Mouse (Mus musculus) right cerebral cortex, adult 2 months (tissue): ENCODE measurements at regions not wholly inside any gene's neighbourhood (a gene's known extent, or its start where the extent isn't known, plus 50 kb on each side); places are given as distances from the start of the nearest gene placed in this dataset.
A peak's percentile ranks its signal among the peaks of the same experiment; 100 is the strongest.

ENCODE experiments used
- DNase-seq, 2 experiments: peaks; one replicate each; pipeline ENCODE4 v3.0.0; 2021 to 2022; ENCODE audit warnings: low spot score in 2 of 2

DNA sequence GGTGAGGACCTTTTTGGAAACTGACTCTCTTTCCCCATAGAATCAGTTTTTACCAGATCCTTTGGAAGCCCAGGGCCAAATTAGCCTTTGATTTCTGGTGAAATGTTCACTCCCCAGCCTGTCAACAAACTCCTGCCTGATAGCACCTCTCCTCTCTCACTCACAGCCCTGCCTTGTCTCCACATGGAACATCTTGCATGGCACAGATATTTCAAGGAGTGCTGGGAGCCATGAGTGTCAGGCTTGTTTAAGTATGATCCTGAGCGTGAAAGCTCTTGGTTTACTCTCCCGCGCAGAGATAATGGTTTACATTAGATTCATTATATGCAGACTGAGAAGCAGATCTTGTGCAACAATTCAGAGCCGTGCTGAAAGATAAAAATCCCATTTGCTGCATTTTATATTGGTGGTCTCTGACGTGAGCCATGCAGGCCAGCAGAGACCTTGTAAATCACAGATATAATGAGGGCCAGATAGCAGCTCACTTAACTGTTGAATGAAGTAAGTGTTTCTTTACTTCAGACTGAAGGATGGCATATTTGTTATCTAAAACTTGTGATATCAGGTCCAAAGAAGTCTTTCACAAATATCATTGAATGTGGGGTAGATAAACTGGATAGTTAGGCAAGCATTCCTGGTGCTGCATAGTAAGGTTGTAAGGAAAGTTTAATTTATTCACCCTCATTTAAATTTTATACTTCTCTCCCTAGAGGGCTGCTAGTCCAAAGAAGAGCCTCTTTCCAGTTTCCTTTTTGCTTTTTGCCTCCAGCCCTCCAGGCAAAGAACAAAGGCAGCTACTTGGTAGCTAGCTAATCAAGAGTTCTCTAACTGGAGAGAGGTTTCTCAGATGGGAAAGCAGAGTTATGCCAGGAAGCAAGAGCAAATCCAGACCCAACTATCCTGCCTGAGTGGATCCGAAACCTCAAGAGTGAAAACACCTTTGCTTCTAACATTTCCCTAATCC is 81.8 kb downstream of the Tbx18 start:
- DNase-seq, result no peak

DNA sequence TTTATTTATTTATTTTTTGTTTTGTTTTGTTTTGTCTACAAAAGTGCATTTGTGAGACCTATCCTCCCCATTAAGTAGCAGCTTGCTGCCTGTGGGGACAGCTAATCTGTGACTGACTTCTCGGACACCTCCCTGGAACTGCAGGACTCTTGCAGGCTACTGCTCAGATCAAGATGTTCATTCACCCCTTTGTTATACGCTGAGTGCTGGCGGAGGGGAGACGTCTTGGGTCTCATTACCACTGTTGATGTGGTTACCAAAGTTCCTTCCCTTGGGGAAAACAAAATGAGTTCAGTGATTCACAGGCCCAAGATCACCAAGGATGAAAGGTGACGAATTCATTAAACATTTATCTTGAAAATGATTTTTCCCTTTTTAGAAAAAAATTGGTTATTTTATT is 82.7 kb downstream of the Tbx18 start:
- no peak for DNase-seq

DNA sequence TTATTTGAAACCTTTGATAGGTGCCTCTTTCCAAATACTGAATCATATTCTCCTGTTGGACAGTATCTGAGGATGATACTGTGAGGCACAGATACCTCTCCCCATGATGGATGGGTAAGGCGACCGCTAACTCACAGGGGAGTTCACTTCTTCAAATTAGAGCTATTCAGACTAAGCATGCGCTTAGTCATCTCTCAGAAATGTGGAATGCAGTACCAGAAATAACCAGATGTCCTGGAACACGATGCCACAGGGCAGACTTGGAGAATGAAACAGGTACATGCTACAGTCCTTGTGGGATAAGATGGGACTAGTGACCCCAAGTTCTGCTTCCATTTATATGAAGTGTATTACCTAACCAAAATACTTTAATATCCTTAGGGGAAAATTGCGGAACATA is 86.0 kb downstream of the Tbx18 start:
- DNase-seq, result no peak

DNA sequence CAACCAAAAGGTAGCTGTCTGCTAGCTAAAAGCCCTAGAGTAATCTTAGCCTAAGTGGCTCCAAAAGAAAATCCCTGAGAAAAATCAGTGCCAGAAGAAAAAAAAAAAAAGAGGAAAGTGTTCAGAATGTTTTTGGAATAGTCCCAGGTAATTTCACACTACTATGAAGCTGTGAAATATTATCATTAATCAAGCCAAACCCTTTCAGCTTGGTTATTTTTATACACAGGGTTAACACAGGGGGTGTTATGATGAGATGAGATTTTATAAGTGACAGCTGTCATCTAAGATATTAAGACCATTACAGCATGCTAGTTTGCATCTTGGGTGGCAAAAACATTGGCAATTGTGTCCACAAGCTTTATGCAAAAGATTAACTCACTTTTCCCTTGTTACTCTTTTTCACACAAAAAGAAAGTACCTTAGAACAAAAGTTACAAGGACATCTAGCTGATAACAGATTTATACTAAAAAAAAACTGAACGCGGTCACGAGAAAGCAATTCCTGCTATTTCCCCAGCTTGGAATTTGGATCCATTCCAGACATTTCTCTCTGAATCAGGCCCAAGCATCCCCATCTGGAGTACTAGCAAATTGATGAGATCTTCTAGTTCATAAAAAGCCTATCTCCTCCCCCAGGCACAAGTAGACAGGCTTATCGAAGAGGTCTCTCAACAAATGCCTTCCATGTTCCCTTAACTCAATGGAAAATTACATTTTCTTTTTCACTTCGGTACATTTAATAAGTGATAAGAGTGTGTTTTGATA is 97.0 kb downstream of the Tbx18 start:
- DNase-seq, result peak in 1 of 2 experiments; percentile 5

DNA sequence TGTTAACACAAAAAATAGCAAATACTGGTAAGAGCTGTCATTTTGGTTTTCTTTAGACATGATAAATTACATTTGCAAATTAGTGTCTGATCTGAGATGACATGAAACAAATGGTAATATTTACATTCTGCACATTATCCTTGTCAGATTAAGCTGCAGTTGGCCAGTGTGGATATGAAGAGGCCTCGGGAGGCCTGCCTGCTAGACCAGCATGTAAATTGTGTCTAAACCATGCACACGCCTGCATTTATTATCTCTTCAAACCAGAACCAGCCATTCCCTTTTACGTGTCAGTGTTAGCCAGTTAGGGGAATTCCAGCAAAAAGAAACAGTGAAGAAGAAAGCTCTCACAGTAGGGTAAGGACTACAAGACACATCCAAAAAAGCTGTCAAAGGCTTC is 104.6 kb downstream of the Tbx18 start:
- DNase-seq, result no peak

DNA sequence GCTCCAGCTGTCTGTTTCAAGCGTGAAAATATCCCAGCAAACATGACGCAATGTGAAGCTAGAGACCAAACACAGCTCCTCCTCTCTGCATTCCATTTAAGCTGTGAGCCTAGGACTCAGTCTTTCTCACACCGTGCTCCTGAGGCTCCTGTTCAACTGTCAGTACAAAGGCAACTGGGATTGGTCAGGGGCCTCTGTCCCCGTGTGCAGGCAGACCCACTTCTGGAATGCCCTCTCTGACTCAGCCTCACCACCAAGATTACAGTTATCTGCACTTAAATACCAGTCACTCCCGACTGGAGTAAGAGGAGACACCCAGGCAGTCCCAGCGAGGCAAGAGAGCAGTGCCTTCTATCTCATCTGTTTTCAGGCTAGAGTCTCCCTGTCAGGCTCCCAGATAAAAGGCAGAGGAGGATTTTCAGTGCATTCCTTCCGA is 112.8 kb downstream of the Tbx18 start:
- no peak for DNase-seq

DNA sequence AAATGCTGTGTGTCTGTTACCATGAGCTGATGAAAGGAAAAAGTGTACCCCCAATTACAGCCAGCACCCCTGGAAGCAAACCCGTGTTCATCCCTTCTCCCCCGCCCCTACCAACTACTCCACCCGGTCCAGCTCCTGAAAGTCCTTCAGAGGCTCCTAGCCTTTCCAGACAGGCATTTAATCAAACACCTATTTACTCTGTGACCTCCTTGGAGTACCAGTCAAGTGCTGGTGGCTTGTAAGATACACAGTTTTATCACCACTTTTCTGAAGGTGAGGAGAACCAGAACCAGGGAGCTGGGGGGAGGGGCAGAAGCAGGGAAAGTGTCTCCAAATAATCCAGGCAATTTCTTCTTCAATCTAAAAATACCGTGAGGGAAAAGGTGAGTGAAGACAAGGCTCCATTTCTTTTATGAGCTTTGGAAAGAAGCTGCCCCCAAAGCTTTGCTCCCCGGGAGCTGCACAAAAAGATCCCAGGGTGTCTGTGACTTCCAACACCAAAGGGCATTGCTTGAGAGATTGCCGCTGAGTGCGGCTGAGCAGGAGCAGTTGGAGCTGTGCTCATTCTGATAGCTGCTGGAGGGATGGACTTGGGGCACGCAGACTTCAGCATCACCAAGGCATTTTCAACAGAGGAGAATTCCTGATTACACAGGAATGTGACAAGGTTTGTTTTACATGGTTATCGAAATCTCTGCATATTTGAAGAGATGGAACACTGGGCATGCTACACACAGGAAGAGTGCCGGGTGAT is 123.0 kb downstream of the Tbx18 start:
- DNase-seq, result no peak

DNA sequence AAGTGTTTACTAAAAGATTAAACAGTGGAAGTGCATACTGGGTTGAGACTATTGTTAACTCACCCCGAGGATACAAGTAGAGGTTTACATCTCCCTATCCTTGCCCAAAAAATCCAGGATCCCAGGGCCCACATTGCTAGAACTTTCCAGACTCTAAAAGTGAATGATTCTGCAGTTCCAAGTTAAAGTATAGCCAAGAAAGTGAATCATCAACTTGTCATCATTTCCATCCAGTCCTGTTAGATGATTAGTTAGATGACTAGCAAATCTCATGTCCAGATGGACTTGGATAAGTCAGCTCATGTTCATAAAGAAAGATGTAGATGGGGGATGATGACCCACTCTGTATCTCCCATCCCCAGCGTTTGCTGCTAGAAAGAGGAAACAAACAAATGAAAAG is 155.5 kb downstream of the Tbx18 start:
- no peak for DNase-seq

DNA sequence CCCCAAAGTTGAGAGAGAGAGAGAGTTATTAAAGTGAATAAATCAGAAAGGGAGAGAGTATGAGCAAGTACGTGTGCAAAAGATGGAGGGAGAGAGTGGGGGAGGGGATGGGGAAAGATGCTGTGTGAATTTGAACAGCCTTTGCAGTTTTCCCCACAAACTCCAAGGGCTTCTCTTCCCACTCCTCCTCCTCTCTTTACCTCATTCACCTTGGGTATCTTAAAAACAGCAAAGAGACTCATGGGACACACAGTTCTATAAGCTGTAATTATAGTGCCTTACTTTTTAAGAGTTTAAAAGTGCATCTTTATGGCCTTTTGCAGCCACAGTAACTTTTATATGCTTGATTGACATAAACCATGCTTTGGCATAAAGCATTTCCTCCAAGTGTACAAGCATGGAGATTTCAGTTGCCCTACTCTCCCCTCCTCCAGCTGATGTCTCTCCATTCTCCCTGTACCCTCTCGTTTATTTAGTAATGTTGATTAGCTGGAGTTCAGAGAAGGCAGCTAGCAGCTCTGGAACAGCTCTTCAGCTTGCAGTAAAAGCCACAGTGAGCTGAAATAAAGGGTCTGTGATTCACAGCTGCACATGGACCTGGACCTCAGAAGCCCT is 156.7 kb downstream of the Tbx18 start:
- DNase-seq, result no peak

DNA sequence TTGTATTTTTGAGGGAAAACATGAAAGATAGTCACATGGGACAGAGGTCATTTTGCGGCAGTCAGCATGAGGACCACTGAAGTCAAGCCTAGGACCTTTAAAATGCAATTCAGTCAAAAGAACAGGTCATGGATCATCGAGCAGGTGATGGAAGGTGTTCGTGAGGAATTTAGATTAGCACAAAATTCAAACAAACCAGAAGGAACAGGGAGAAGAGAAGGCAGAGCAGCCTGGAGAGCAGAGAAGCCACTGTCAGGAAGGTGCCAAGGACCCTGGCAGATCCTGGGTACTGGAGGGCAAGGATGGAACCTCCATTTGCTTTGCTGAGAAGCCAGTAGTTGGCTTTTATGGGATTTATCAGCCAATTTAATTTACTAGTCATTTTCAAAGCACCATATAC is 167.8 kb downstream of the Tbx18 start:
- no peak for DNase-seq

DNA sequence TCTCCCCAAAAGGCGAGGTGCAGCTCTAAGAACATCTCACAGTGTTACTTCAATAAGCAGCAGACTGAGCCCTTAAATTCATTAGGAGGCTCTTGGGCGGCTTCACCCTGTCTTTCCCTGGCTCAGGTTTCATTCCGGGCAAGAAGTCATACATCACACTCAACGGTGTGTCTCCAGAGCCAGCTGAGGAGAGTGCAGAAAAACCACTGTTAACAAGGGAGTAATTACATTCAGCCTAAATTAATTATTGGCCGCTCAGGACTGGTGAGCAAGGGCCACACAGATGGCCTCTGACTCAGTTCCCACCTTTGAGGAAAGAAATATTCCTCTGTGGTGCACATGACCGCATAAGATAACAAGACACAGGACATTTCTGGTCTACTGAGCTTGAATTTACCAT is 168.3 kb downstream of the Tbx18 start:
- no peak for DNase-seq

DNA sequence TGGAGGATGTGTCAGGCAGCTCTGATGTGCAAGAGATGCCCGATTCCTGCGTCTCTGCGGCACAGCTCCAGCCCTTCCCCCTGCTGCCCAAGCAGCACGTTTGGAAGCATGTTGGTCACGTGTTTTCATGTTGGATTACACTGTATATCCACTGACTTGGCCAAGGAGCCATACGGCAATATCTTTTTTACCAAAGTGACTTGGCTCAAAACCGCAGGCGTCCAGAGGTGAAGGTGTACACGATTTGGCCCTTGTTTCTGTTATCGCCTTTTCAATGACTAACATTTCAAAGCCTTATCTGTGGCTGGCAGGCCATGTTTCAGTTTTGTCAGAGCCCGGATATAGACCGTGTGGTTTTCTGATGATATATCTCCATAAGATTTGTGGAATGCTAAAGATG is 173.2 kb downstream of the Tbx18 start:
- no peak for DNase-seq

DNA sequence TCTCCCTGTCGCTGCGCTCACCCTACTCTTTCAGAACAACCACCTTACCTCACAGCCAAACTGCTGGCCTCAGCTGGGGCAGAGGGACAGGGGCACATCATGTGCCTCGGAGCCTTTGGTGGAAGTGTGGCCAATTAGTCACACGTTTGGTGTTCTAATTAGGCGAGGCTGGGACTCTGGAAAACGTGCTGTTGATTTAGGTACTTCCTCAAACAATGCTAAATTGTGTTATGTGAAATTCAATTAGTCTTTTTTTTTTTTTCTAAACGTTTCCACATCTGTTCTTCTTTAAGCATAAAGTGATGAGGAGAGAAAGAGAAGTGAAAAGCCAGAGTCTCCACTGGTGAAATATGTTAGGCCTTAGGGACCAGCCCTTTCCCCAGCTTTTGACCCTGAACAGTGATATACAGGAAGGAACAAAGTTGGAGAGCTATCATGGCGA is 174.1 kb downstream of the Tbx18 start:
- DNase-seq, result no peak

DNA sequence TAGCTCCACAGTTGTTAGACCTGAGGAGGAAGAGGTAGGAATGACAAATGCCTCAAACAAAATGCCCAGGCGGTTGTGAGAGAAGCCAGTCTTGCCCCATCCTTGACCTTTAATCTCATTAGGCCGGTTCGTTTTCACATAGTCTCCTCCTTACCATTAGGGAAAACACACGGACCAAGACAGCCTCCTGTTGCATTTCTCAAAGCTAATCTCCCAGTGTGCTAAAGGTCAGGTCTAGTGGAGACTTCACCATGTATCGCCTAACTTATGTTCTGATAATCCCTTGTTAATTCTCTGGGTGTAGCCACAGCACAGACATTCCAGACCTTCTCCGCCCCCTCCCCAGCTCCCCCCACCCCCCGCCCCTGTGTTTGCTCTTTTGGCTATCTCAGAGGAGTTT is 174.5 kb downstream of the Tbx18 start:
- DNase-seq, result no peak

DNA sequence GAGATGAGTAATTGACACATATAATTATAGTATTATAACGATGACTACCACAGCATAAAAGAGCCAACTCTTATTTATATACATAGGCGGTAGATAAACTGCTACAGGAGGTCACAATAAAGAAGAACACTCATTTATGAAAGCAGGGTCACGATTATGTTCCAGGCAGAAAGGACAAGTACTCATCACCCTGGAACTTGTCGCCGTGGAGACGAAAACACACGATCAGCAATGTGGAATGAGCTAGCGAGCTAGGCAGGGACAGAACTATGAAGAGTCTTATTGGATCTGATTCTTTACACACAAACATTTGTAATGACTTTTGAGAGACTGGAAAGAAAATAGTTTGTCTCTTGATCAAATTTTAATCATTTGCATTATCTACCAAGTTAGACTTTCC is 197.9 kb downstream of the Tbx18 start:
- DNase-seq, result no peak

DNA sequence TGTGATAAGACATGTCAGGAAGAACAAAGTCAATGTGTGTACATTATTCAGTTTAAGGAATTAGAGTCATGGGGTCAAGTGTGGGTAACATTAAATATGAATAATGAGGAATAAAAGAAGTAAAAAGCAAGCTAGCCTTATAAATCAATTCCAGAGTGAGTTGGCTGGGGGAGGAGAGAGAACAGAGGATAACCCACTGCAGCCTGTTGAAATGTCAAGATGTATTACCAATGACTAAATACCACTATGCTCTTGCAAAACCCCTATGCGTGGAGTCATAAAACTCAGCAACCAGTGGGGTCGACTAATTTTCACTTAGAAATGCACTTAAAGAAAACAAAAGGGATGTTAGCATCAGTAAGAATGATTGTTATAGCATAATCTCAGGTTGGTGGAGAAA is 201.2 kb downstream of the Tbx18 start:
- no peak for DNase-seq

DNA sequence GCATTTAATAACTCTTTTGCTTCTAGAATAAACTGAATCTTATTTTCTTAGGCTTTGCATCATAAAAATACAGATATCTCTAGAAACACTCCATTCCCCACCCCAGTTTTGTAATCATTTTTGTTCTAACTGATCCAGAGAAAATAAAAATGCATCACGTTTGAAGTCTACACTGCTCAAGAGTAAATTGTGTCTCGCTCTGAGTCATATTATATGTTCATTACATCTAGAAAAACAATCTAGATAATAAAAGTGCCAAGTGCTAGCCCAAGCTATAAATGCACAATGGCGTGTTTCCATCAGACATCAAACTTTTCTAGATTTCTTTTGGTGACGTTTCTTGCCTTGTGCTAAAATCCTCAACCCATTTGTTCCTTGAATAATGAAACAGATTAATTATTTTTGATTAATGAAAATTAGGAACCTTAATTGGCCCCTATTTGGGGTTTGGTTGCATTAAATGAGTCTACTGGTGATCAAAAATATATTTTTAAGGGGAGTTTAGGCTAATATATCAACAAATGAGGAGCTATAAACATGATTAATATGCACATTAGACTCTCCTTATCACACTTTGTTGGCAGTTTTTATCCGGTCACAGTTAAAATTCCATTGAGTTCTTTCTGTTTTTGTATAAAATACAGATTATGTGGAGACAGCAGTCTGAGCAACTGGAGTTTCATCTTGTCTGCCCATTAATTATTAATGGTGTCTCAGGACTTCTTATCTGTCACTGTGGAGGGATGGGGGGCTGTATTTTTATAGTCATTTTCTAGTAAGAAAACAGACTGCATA is 206.0 kb downstream of the Tbx18 start:
- no peak for DNase-seq

DNA sequence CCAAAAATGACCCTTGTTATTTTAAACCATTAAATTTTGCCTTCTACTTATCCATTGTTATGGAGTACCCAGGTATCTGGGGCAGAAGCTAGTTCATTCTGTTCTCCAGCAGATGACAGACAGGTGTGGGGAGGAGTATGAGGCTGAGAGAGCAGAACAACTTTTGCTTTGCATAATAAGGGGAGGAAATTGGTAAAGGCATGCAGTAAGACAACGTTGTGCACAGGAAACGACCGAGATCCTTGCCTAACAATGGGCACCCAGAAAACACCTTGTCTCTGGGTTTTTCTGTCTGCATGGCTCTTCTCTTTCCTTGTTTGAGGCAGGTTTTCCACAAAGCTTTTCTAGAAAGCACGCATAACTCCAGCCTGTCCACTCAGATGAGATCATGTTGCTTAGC is 220.4 kb downstream of the Tbx18 start:
- DNase-seq, result no peak

DNA sequence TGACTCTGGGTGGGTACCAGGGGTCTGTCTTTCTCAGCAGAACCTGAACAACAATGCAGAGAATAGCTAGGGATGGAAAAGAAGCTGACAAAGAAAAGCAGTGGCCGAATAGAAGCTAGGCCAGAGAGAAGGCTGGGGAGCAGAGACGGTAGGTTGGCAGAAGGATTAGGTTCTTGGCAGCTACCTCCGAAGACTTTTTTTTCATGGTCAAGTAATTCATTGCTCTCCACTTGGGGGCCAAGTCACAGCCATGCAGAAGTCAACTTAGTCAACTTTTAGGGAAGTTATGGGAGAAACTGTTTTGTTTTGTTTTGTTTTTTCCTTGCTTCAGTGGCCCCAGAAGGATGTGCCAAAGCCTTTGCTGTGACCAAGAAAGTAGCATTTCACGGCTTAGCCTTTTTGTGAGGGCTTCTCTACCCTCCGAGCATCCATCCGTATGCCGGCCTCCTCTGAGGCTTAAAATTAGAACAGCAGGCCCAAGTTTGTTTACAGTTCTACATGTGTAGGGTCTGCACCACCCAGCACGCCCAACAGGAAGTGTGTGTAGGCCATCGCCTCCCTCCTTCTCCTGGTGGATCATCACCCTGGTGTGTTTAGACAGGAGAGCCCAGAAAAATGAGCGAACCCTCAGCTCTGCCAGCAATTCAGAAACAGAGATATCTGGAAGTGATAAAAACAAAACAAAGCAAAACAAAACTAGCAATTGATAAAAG is 226.2 kb downstream of the Tbx18 start:
- DNase-seq, result no peak

DNA sequence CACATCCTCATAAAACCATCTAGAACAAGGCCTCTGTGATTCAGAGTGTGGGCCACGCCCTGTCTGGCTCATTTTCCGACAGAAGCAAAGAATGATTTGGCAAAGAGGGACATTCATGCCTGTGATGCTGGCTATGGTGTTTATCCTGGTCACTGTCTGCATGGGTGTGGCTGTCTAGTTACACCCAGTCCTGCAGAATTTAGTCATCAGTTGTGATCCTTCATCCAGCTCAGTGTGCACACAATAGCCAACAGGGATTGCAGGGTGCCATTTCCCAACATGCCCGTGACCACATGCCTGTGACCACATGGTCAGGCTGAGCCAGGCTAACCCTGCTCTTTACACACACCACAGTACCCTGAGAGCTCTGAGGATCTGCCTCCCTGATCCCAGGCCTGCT is 208.8 kb upstream of the Cep162 start:
- no peak for DNase-seq
